Mouse (Mus musculus) left cerebral cortex, adult 11 months (tissue): Measurements from ENCODE around the gene Mctp2.

ENCODE experiments used
- DNase-seq: peaks from one replicate; pipeline ENCODE4 v3.0.0; 2022; ENCODE audit warnings: low spot score

The Mctp2 gene

DNA sequence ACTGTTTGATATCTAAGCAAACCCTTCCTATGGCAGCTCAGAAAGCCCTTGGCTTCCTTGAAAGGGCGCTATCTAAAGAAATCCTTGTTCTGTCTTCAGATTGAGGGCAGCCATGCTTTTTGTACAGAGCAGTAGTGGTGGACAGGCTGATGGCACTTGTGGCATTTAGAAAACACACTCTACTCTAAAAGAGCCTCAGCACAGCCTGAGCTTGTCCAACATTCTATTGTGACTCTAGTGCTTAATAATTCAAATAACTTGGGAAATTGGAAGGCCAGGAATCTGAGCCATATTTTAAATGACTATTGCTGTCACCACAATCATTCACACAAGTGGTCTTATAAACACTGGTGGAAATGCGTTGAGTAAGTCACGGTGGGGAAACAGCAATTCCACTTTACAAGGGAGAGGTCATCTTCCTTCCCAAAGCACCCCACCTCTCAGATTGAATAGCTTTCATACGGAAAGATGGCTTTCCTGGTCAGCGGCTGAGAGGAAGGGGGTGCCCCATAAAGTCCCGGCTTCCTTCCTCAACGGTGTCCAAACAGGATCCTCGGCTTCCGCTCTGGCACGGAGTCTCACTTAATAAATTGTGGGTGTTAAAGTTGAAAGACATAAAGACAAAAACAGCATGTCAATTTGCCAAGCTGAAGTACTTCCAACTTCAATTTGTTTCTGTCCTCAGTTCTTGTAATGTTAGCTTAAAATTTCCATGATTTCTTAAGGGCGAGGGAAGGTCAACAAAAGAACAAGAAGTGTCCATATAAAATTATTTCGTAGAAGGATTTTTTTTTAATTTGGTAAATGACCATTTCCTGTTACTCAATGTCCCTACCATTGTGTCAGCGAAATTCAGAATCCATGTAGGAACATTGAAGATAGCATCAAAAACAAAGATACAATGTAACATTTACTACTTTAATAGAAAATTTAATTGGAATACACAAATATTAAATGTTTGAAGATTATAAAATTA is 140.4 kb downstream of the Mctp2 start:
- DNase-seq, result no peak

DNA sequence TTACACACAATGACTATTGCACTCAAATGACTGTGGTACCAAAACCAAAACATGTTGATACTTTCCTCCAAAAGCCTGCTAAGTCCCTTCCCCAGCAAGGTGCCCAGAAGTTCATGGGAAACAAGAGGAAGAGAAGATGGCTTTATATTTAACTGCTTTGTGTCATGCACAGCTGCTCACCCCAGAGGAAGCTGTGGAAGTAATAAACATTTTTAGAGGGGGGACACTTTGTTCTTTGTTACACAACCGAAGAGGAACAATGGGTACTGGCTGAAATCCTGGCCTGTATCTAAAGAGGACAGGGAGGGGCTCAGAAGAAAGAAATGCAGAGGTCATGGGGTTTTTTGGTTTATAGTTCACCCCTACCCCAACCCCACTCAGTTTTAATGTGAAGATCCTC is 144.2 kb downstream of the Mctp2 start:
- no peak for DNase-seq

DNA sequence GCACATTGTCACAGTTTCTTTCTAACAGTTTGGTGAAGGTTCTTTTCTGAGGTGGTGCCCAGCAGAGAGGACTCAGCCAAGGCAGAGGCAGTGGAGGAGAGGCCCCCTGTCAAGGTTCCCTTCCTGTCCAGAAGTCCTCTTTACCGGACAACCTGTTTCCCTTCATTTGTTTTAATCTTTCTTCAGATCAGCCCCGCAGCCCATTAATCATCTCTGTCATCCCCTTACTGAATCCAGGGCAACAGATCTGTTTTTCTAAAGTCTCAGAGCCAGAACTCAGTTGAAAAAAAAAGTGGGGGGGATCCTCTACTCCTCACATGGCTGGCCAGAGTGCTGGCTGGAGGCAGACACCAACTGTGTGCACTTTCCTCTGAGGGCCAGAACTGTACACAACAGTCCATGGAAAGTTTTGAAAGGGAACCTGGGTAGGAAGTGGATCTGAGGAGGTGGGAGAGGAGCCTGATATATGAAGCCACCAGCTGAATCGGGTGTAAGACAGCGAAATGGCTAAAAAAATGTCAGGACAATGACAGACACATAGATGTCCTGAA is 146.8 kb downstream of the Mctp2 start:
- DNase-seq, result no peak

DNA sequence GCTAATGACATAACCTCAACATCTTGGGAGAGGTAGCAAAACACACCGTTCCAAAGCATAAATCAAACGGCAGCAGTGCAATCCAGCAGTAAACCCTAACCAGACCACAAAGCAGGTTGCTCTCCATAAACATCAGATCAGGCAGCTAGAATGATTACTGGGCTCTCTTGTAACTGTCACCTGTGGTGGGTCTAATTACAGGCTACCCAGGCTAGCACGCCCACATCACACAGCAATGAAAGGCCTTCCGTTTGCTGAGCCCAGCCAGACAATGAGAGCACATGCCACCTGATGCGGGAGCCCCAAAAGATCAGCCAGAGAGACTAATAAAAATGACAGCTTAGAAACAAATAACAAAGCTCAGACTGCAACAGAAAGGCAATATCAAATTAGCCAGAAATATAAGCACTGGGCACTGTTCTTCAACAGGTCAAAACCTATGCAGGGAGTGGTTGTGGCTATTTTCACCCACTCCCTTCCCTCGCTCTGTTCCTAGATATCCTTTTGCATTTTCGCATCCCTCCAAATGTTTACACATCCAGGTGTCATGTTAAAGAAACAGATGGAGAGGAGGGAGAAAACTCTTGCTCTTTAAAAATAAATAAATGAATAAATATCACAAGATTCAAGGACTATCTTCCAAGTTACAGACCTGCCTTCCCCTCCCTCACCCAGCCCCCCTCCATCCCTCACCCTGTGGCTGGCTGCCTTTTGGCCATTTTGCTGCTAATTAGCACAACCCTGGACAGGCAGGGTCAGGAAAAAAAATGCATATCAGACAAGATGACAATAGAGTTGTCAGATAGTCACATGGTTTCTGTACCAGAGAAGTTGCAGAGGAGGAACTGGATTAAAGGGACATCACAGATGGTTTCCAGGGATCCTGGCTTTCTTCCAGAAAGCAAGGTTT is 155.4 kb downstream of the Mctp2 start:
- DNase-seq, result no peak

DNA sequence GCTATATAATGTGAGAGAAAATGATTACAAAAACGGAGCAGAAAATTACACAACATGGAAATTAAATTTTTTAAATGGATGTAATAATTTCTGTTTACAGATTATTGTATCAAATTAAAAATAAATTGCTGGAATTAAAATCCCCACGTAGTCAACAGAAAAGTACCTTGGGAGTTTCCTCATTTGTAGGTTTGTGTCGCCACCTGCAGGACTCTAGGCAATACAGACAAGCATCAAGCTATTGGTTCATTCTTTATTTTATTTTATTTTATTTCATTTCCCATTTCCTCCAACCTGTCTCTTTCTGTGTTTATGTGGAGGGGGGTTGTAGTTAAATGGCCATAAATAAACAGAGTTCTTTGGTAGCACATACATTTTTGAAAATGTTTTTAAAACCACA is 157.3 kb downstream of the Mctp2 start:
- DNase-seq, result no peak

DNA sequence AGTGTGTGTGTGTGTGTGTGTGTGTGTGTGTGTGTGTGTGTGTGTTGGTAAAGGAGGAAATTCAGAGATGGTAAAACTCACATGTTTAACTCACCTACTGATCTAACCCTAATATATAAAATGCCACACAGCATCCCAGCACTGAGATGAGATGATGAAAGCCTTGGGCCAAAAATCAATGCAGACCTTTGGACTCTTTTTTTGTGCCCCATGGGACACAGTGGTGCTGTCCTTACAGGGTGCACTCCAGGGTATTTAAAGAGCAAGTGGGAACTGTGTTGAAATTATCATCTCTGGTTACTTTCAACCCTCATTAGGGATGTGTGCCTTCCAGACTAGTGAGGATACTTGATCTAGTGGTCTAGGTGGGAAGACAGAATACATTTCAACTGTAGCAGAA is 159.6 kb downstream of the Mctp2 start:
- no peak for DNase-seq

DNA sequence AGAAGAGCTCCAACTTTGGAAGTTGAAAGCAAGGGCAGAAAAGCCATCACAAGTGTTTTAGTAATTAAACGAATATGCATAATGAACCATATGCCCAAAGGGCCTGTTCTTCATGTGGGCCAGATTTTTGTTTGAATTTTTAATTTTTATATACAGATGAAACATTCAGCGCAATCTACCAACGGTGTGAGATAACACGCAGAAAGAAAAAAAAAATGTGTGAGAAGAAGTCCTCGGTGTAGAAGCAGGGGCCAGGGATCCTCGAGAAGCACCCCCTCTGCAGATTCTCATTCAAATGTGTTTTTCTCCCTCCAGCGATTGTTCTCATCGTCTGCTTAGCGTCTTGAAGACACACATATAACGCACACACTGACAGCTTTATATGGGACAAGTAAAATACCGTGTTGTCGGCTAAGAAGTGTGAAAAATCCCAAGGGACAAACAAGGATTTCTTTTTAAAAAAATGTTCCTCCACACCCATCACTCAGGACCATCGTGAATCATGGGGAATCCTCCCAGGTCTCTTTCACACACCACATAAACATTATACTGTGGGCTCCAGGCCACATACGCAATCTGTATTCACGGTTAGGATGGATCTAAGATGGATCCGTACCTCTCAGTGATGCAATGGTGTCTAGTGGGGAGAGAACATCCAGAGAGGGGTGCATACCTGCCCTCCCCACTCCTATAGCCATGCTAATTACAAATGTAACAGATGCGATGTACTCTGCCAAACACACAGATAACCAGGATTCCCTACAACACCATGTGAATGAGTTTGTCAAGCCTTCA is 160.5 kb downstream of the Mctp2 start:
- no peak for DNase-seq

DNA sequence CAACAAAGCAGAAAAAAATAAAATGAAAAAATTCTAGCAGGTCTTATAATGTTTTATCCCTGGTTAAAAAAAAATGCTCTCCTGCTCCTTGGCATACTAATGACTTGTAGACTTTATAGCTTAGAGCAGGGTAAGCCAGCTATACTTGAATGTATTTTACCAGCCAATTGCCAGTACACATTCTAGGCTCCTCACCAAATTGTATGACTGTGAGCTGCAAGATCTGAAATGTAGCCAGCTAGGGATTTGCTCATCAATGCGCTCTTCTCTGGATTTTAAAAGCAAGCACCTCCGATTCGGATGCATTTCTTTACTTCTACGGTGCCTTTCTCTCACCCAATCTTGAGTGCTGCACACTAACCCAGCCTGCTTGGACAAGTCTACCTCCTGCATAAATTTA is 167.7 kb downstream of the Mctp2 start:
- no peak for DNase-seq

DNA sequence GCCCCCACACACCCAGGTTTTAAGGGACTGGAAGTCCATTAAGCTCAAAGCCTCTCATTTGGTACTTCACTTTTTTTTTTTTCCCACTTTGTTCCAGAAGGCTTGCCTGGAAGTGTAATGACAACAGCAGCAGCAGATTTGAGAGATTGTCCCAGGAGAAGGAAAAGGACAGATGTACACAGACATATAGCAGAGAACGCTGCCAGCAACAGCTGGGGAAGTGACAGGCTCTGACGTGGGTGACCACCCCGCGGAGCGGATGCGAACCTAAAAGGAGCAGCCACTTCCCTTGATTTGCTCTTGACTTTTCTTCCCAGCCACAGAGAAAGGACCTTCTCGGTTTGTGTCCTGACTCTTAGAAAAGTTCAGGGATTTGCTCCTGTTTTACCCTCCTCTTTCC is 185.4 kb downstream of the Mctp2 start:
- no peak for DNase-seq

DNA sequence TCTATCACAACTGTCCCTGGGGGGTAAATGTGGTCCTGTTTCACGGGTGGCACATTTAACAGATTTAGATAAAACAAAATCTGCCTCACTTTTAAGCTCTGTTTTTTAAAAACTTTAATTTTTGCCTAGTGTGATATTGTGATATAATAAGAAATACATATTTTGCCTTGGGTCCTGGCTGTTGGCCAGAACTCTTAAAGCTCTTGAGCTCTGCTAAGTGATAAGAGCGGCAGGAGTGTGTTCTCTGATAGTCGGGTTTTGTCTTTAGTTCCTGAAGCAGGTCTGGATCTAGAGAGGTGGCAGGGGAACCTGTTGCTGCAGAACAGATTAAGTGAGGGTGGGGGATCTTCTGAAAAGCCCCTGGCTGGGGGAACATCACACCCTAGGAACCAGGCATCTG is 186.7 kb downstream of the Mctp2 start:
- DNase-seq, result no peak

DNA sequence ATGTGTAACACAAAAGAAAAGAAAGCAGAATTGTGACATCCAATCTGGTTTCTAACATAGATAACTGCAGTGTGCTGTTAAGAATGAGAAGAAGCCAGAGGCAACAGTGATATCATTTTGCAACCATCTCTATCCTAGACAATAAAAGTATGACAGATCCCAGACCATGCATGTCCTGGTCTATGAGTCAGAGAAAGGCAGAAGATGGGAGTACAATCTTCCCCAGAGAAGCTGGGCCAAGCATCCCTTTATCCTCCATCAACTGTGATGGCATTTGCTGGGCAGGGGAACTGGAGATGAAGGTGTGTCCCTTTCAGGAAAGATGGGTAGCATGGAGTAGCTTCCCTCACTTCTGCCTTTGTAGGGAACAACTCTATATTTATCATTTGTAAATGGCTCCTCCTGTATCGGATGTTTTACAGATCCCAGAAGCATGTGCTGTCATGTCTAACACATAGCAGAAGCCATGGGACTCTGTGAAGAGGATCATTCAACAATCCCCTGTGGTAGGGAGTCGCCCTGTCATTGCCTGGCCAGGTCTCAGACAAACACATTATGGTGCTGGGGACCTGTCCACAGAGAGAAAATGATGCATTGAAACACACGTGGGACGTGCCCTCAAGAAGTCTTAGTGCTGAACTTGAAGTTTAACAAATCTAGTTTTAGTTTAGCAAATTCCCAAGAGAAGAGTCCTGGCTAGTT is 188.9 kb downstream of the Mctp2 start:
- DNase-seq, result no peak

DNA sequence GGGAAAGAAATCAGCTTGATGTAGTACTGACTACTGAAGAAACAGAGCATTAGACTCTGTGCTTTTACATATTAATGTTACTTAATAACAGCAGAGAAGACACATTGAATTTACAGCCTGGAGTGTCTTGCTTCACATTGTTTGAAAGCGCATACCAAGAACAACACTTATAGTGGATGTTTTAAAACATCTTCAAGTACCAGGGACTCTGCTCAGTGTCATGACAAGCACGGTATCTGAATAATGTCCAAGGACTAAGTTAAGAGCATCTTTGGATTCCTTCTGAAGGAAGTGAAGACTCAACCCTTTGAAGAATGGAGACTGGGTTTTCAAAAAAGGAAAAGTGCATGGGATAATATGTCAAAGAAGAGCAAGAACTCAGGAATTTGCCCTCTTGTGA is 191.3 kb downstream of the Mctp2 start:
- DNase-seq, result no peak

DNA sequence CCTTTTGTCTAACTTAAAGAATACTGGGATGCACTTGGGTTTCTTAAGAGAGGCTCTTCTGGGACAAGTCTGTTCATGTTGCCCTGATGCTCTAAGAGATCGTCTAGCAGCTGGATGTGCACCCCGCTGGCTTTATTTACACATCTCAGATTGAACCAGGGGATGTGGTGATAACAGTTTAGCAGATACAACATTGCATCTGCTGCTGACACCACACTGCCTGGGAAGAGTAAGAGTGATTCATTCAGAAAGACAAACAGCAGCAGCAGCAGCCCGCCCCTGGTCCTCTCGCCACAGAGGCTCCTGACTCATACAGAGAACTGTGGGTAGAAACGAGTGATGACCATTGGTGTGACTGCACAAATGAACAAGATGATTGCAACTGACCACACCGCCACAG is 195.8 kb downstream of the Mctp2 start:
- DNase-seq, result no peak

DNA sequence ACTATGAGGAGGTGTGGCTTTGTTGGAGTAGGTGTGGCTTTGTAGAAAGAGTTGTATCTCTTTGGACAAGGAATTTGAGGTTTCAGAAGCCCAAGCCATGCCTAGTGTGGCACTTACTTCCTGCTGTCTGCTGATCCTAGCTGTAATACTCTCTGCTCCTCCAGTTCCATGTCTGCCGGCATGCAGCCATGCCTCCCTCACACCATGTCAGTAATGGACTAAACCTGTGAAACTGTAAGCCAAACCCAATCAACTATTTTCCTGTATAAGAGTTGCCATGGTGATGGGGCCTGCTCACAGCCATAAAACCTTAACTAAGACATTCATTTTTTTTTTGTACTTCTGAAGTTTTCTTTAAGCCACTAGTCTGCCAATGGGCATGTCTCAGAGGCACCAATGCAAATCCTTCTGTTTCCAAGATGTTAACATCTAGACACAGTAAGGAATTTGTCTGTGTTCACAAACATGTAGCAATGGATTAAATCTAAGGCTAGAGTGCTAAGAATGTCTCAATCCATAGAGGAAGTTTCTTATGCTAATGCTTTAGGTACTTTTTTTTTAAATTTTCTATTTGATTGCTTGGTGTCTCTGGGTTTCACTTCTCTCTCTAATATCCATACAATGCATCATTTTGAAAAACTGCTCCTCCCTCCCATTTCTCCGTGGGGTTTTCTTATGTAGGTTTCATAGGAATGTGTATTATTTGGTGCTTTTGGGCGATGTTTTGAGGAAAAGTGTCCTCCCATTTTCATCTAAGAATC is 197.6 kb downstream of the Mctp2 start:
- no peak for DNase-seq

DNA sequence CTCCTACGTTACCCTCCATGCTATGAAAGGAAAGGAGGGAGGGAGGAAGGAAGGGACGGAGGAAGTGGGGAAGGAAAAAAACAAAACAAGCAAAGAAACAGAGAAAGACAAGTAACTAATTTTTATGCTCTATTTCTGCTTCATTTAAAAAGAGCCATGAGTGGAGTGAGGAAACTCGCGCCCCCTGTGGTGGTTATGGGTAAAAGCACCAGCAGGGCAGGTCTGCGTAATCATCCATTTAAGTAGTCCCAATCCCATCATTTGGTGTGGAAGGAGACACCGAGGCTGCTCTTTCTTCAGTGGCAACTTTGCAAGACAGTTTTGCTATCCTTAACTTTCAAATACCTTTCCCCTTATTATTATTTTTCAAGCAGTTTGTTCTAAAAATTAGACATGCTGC is 202.2 kb downstream of the Mctp2 start:
- DNase-seq, result no peak

DNA sequence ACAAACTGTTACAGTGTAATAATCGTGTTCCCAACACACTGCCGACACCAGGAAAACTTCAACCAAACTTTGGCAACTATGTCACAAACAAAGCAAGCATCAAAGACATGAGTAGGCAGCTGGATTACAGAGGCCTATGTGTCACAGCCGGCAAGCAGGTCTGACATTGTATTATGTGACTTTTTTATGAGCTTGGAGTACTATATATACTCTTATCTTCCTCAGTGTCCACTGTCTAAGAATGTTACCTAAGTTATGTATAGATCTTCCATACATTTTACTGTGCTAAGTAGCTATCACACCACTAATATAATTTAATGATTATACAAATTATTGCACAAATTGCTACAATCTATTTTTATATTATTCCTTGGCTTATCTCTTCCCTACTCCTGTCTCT is 202.8 kb downstream of the Mctp2 start:
- no peak for DNase-seq

DNA sequence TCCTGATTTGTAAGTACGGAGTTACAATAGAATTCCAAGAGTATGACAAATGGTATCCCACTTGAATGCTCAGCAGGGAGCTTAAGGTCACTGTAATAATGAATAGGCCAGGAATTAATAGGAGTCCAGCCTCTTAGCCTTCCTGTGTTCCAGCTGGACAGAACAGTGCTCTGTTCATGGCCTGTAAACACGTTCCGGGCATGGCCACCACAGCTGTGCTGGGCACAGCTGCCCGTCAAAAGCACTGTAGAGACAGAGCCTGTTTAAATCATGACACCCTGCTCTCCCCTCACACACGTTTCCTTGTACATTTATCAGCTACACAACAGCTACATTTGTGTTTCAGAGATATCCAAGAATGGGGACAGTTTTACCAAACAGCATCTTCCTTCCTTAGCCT is 205.7 kb downstream of the Mctp2 start:
- no peak for DNase-seq

DNA sequence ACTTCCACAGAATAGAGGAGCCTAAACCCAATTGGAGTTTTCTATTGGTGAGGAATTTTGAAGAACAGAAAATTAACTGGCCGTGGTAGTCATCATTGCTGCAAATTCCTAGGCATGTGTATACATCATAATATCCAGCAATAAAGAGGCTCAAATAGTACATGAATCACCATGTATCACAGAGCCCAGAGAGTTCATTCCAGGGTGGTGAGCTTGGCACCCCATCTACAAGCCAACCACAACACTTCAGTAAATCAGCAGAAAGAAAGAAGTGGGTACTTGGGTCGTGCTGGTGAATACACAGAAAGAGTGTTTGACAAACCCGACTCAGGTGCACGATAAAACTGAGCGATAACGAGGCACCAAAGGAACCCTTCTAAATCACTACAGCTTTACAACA is 207.8 kb downstream of the Mctp2 start:
- DNase-seq, result no peak

DNA sequence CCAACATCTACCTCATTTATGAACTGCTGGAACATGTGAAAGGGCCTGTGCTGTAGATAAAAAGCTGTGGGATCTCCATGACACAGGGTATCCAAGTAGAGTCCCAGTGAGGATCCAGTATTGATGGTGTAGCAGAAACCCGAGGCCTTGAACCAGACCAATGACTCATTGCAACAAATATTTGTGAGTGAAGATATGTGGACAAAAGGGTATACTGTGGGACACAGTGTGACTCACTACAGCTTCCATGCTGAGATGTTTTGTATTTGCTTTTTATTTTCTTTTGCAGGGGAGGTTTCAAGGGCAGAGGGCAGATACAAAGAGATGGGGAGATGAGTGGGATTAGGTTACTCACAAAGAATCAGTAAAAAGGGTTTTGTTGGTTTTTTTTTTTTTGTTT is 209.4 kb downstream of the Mctp2 start:
- DNase-seq, result no peak

DNA sequence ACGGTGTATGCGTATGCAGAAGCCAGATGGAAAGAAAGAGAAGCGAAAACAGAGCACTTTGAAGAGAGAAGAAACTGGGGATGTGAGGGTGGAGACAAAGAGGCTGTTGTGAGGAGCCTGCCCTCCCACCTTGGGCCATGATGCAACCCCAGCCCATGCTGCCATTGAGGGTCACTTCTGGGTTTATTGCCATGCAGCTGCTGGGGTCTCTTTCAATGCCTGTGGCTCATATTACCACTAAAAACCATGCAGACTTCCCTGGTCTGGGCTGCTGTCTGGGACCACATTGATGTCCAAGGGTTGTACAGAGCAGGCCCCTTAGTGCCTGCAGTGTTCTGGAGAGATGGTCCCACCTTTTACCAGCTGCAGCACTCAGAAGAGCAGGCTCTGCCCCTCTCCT is 210.0 kb downstream of the Mctp2 start:
- DNase-seq, result no peak
